Mouse (Mus musculus) intestine, embryonic 16.5 days (tissue): ENCODE data around the gene Elmo1. TPM values are rescaled to one million over a fixed set of nuclear protein-coding genes. Genes with fewer than 3 reads are reported as not detected.

Experiments used
- ATAC-seq: fragments of 200-750 bp; cut with Nextera tagmentation; 2 replicates; pipeline ENCODE4 v1.8.0; 2017; ENCODE audit warnings: moderate TSS enrichment, moderate library complexity
- H3K27ac ChIP-seq: fragments of 300-500 bp; sonication (generic); 2 replicates; pipeline ENCODE4 v1.5.1; 2014; ENCODE audit warnings: mild to moderate bottlenecking, low read length
- H3K27me3 ChIP-seq: fragments of 300-500 bp; sonication (generic); replicated peaks from 2 replicates; pipeline ENCODE4 v1.6.1; 2014; ENCODE audit warnings: low read length, control low read depth, mixed read lengths; ENCODE audit not compliant: control insufficient read depth, insufficient read depth
- H3K36me3 ChIP-seq: fragments of 300-500 bp; sonication (generic); 2 replicates; pipeline ENCODE4 v1.6.1; 2014; ENCODE audit warnings: low read length, control low read depth; ENCODE audit not compliant: control insufficient read depth, insufficient read depth
- H3K4me1 ChIP-seq: fragments of 300-500 bp; sonication (generic); 2 replicates; pipeline ENCODE4 v1.6.1; 2014; ENCODE audit warnings: low read length, control low read depth, mixed read lengths; ENCODE audit not compliant: control insufficient read depth, insufficient read depth
- H3K4me2 ChIP-seq: fragments of 300-500 bp; sonication (generic); 2 replicates; pipeline ENCODE4 v1.6.1; 2014; ENCODE audit warnings: low read depth, low read length, control low read depth
- H3K4me3 ChIP-seq: fragments of 300-500 bp; sonication (generic); 2 replicates; pipeline ENCODE4 v1.5.1; 2014; ENCODE audit warnings: mild to moderate bottlenecking, low read length
- H3K9ac ChIP-seq: fragments of 300-500 bp; sonication (generic); 2 replicates; pipeline ENCODE4 v1.6.1; 2014; ENCODE audit warnings: low read depth, low read length
- H3K9me3 ChIP-seq: fragments of 300-500 bp; sonication (generic); 2 replicates; pipeline ENCODE4 v1.6.1; 2016; ENCODE audit warnings: low read length, control low read depth; ENCODE audit not compliant: control insufficient read depth
- WGBS: fragments of 180-500 bp; shearing (Covaris S2); extraction: QIAGEN DNeasy Blood & Tissue Kit; methylation state at CpG from one replicate; pipeline ENCODE4 v1.1.7; 2014; 5-methylcytosine and 5-hydroxymethylcytosine counted together
- polyA plus RNA-seq: library from polyadenylated mRNA; unstranded; fragments of >200 nt; fragmentation: Nextera tagmentation; extraction: Ambion mirVana; gene quantifications from 2 replicates; pipeline ENCODE4 v1.2.1, GENCODE M21; 2015

The Elmo1 gene
- polyA plus RNA-seq, 1 experiment from 2014 or later: 14.4 TPM

DNA sequence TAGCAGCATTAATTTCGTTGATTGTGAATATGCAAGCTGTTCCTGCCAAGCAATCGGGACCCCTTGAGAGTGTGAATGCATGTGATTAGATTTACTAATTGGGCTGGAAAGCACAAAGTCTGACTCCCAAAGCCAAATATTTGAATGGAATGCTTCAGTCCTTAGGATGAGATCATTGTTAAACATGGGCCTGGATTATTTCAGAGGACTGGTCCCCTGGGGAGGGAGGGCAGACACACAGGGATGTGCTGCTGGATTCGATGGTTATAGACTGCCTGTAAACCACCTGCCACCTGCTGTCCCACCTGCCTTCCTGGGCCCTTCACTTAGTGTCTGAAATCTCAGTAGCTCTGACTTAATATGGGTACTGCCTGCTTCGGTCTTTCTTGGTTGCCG lies 264.2 kb downstream of the Elmo1 start:
- H3K36me3 ChIP-seq: no peaks in the 10 kb centered on the region
- no peak overlapping the region for H3K4me2 ChIP-seq
- H3K4me3 ChIP-seq: no peak overlapping the region
- no peaks in the 10 kb centered on the region; the same call in 1 of the 2 replicates for H3K9me3 ChIP-seq
- no peak overlapping the region for H3K27ac ChIP-seq
- H3K4me1 ChIP-seq: no peaks in the 10 kb centered on the region
- no peaks in the 10 kb centered on the region for H3K27me3 ChIP-seq
- 54% methylated on average over 5 of the region's 5 CpGs for WGBS
- no peak overlapping the region for H3K9ac ChIP-seq
- no peak; the same call in 1 of the 2 replicates for ATAC-seq

DNA sequence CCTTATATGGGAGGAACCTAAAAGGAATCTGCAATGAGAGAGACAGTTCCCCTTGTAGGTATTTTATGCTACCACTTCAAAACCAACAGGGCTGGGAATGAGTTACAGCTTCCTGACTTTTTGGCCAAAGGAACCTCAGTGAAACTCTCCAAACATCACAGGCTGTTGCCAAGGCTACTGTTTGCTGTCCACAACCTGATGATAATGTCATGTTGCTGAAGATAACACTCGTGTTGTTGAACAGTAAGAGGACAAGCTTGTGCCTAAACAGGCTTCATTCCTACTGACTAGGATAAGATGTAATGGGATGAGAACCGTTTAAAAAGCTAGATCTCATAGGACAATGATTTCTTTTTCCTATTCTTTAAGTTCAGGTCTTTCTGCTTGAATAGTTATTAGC lies 272.1 kb downstream of the Elmo1 start:
- H3K27me3 ChIP-seq: no peaks in the 10 kb centered on the region
- no peak overlapping the region for H3K27ac ChIP-seq
- H3K9ac ChIP-seq: no peak overlapping the region
- H3K4me1 ChIP-seq: no peaks in the 10 kb centered on the region
- H3K4me2 ChIP-seq: no peak overlapping the region
- no peaks in the 10 kb centered on the region for H3K36me3 ChIP-seq
- H3K4me3 ChIP-seq: no peak overlapping the region
- peaks cover 3% of the 10 kb centered on the region; the same call in 1 of the 2 replicates for H3K9me3 ChIP-seq
- WGBS: 59% methylated on average over 2 of the region's 2 CpGs
- no peak for ATAC-seq

DNA sequence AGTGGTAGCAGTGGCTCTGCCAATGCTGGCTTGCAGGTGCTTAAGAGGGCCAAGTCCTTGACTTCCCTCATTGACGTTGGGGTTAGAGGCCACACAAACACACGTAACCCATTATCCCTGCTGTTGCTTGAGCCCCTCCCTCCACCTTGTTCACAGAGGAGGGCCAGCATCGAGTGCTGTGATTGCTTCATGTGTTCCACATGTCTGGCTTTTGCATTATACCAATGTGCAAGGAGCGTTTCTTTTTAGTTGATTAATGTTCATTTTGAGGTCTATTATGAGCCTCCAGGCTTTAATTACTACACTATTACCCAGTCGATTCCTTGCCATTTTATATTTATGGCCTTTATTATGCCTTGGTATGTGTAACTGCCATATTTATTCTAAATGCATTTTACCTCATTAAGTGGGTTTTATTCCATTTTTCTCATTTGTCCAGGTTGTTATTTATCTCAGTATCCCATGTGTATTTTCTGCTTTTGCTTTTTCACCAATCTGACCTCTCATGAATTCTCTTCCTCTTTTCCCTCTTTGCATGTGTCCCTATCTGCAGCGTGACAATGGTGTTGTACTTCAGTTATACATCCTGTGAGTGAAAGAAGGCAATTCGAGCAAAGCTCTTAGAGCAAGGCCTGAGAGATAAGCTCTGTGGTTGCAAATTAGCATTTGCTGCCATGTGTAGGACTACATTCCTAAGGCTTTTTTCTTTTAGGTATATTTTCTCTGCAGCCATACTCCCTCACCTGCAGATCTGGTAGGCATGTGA lies 275.6 kb downstream of the Elmo1 start:
- no peaks in the 10 kb centered on the region for H3K27me3 ChIP-seq
- H3K4me3 ChIP-seq: no peak overlapping the region
- H3K9me3 ChIP-seq: no peaks in the 10 kb centered on the region
- WGBS: 58% methylated on average over 7 of the region's 7 CpGs
- H3K4me1 ChIP-seq: no peaks in the 10 kb centered on the region
- H3K9ac ChIP-seq: no peak overlapping the region
- H3K36me3 ChIP-seq: no peaks in the 10 kb centered on the region
- ATAC-seq: no peak
- H3K4me2 ChIP-seq: no peak overlapping the region
- no peak overlapping the region for H3K27ac ChIP-seq

DNA sequence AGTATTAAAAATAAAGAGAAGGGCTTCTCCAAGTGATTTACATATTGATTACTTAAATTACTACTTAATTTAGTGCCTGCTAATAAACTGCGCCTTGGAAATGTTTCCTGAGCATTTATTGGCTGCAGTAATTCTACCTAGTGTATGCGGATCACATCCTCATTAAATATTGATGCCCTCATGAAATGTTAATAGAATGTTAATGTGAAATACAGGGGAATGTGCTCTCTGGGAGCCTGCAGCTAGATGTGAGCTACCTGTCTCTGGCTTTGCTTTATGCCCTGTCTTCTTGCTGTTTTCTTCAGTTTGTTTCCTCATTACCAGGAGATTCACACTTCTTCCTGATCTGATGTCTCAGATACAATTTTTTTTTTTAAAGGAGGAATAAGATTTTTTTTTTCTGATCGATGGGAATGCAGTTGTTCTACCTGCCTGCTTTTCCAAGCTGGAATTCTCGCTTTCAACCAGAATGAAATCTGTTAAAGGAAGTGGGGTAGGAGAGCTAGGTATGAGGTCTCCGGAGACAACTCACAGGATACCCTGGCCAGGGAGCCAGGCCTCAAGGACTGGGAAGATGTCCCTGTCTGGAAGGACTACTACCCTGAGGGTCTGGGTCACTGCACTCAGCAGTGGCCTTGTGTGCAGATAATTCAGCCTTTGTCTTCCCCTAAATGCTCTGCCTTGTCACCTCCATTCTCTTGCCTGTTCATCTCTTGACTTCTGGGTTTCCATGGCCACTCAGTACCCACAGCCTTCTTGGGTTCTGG lies 279.8 kb downstream of the Elmo1 start:
- no peaks in the 10 kb centered on the region for H3K4me1 ChIP-seq
- no peak overlapping the region for H3K9ac ChIP-seq
- H3K9me3 ChIP-seq: no peaks in the 10 kb centered on the region
- H3K4me2 ChIP-seq: no peak overlapping the region
- 88% methylated on average over 5 of the region's 5 CpGs for WGBS
- H3K27ac ChIP-seq: no peak overlapping the region
- no peaks in the 10 kb centered on the region for H3K36me3 ChIP-seq
- H3K27me3 ChIP-seq: no peaks in the 10 kb centered on the region
- ATAC-seq: no peak
- no peak overlapping the region for H3K4me3 ChIP-seq

DNA sequence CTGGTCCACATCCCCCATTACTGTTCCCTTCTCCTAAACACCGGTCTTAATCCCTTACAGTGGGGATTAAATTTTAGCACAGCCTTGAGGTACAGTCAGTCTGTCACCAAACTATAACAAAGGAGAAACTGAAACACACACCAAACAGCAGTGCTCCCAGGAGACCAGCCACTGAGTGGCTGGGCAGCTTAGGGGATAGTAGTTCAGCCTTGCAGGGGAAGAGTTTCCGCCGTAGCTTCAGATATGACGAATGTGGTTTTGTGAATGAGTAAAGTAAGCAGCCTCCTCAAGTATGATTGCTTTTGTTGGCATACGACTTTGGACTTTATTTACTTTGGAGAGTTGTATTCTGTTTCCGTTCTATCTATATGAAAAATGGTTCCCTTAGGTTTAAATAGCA lies 281.1 kb downstream of the Elmo1 start:
- H3K27ac ChIP-seq: no peak overlapping the region
- no peak for ATAC-seq
- H3K27me3 ChIP-seq: no peaks in the 10 kb centered on the region
- H3K9ac ChIP-seq: no peak overlapping the region
- 63% methylated on average over 6 of the region's 6 CpGs for WGBS
- no peaks in the 10 kb centered on the region for H3K4me1 ChIP-seq
- H3K4me3 ChIP-seq: no peak overlapping the region
- H3K9me3 ChIP-seq: no peaks in the 10 kb centered on the region
- no peak overlapping the region for H3K4me2 ChIP-seq
- H3K36me3 ChIP-seq: no peaks in the 10 kb centered on the region

DNA sequence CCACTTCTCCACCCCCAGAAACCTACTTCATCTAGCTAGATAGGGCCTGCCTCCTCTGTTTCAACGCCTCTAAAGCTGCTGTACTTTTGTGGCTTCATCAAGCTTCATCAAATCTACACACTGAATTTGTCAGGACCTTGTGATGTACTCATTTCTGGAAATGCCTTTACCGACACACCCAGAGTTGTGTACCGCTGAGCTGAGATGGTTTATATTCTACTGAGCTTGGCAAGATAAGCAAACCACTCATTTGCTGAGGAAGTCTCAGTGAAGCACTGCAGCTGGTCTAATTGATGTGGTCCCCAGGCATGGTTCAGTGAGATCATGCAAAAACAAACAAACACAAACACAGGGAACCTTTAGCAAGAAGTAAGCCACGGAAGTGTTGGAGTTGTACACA lies 281.9 kb downstream of the Elmo1 start:
- no peak overlapping the region for H3K27ac ChIP-seq
- no peaks in the 10 kb centered on the region for H3K36me3 ChIP-seq
- no peak overlapping the region for H3K4me2 ChIP-seq
- H3K27me3 ChIP-seq: no peaks in the 10 kb centered on the region
- no peak overlapping the region for H3K4me3 ChIP-seq
- H3K4me1 ChIP-seq: no peaks in the 10 kb centered on the region
- ATAC-seq: no peak
- H3K9me3 ChIP-seq: no peaks in the 10 kb centered on the region
- WGBS: 57% methylated on average over 4 of the region's 4 CpGs
- H3K9ac ChIP-seq: no peak overlapping the region

DNA sequence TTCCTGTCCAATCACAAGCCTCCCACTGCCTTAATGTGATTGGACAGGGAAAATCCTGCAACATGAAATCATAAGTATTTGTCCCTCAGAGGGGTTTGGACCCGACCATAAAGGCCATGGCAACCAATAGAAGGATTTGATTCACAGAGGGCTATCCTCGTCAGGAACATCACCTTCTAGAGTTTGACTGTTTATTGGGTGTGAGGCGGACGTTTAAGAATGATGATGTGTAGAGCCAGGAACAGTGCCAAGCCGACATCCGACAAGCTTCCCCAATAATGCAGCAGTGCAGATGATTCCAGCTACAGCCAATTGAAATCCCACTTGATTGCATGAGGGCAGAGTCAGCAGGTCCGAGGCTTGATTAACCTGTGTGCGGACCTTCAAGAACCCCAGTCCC lies 288.5 kb downstream of the Elmo1 start:
- no peaks in the 10 kb centered on the region for H3K36me3 ChIP-seq
- 82% methylated on average over 8 of the region's 8 CpGs for WGBS
- no peak overlapping the region for H3K4me2 ChIP-seq
- H3K27ac ChIP-seq: no peak overlapping the region
- H3K9me3 ChIP-seq: no peaks in the 10 kb centered on the region
- H3K9ac ChIP-seq: no peak overlapping the region
- ATAC-seq: no peak
- H3K27me3 ChIP-seq: no peaks in the 10 kb centered on the region
- no peak overlapping the region for H3K4me3 ChIP-seq
- H3K4me1 ChIP-seq: no peaks in the 10 kb centered on the region

DNA sequence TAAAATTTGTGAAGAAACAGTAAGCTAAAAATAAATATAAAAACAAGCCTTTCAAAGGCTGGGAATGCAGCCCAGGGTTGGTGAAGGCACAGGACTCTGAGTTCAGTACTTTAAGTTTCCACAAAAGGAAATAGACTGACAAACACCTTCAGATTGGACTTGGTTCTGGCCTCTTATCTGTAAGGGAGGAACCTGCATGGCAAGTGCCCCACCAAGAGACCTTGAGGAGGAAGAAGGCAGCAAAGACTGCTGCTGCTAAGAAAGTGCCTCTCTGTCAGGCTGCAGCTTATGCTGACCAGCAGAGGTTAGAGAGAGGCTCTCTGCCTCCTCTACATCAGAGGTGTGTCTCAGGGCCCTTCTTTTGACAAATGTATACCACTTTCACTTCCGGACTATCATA lies 293.5 kb downstream of the Elmo1 start:
- Histone ChIP-seq H3K9ac (no peak overlapping the region), H3K36me3 (no peaks in the 10 kb centered on the region), H3K4me3 (no peak overlapping the region), H3K27ac (no peak overlapping the region), H3K27me3 (no peaks in the 10 kb centered on the region), H3K4me2 (no peak overlapping the region), H3K9me3 (no peaks in the 10 kb centered on the region), H3K4me1 (no peaks in the 10 kb centered on the region)
- peak; percentile 90 for ATAC-seq
- 79% methylated on average over 1 of the region's 1 CpGs for WGBS

DNA sequence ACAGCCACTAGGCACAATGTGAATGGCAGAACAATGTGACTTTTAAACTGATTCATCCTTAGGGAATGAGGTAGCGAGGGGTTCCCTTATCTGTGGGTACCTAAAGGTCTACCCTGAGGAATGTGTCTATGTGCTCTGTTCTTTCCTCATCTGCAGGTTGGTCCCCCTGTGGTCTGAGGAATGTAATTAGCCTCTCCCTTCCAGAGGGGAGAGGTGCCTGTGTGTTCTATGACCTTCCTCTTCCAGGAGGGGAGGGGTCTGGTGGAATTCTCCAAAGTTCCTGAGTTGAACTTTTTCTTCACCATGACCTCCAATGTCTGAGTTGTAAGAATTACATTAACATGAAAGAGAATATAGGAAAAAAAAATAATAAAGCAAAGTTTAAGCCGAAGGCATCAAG lies 294.4 kb downstream of the Elmo1 start:
- Histone ChIP-seq H3K4me1 (no peaks in the 10 kb centered on the region), H3K4me2 (no peak overlapping the region), H3K27ac (no peak overlapping the region), H3K9ac (no peak overlapping the region), H3K4me3 (no peak overlapping the region), H3K36me3 (no peaks in the 10 kb centered on the region), H3K27me3 (no peaks in the 10 kb centered on the region), H3K9me3 (no peaks in the 10 kb centered on the region)
- WGBS: 89% methylated on average over 2 of the region's 2 CpGs
- ATAC-seq: no peak; the same call in 1 of the 2 replicates
